Mouse (Mus musculus): ENCODE data around the gene Gabra5.

DNA sequence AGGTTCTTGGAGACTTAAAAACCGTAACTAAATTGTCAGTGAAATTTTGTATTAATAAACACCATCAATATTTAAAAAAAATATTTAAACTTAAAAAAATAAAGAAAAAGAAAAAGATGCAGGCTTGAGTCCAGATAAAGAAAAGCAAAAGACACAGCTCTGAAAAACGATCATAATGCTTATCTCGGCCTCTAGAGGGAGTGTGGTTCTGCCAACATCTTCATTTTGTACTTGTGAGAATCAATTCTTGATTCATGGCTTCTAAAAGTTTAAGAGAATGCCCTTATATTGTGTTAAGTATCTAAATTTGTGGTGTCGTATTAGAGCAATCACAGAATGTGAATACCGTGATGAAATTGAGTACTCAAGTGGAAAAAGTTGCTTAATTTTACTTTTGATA, 49.5 kb downstream of the Gabra5 start:
- no peak for TF ChIP-seq CTCF (IDR thresholded peaks at IDR 0.05; ENCODE audit: extremely low read depth, insufficient read depth, insufficient read length, insufficient replicate concordance)
- no peak for TF ChIP-seq POLR2A (IDR thresholded peaks at IDR 0.05; ENCODE audit: low read depth, low read length)
